1 mouse cellular context compared by ENCODE assay signal in genomic region chr15:103010847-103011555, GRCm38 (mm10).
TF ChIP-seq lines count a peak whose summit lies in the region.

No protein-coding gene starts in this region.

TF ChIP-seq in MEL, 35 proteins besides CTCF, POLR2A, EP300 and RAD21:
- TF ChIP-seq MAZ (IDR thresholded peaks at IDR 0.05; ENCODE audit: low read depth, low read length) (no peak), TBP (IDR thresholded peaks at IDR 0.05; ENCODE audit: low read depth, low read length) (peak; percentile 26; the same call in 1 of the 2 replicates), MAX (IDR thresholded peaks at IDR 0.05; ENCODE audit: low read length) (no peak), MXI1 (IDR thresholded peaks at IDR 0.05; ENCODE audit: low read depth, low read length) (peak; percentile 31; the same call in 1 of the 2 replicates), TAL1 (IDR thresholded peaks at IDR 0.05; ENCODE audit: low read length) (peak; percentile 22; the same call in 1 of the 2 replicates)
